Mouse (Mus musculus): ENCODE measurements around the gene Prkci. TPM values are rescaled to one million over a fixed set of nuclear protein-coding genes. Genes with fewer than 3 reads are reported as not detected.

The Prkci gene
- total and polyA plus RNA-seq, 2 experiments = 4.4 to 11.6 TPM

GRCm38 (mm10) chr3:30969104-30969581 is 26.4 kb upstream of the Prkci start, which contains the start of gene Phc3:
Gene Phc3, minus strand, starts transcription at chr3:30969415.
- peak; percentile 83 for DNase-seq (ENCODE audit: extremely low read depth, low read depth, low spot score)
- peaks cover 6% of the 10 kb centered on the region for H3K4me1 ChIP-seq (ENCODE audit: control insufficient read depth, insufficient read depth, low read length)
- peak within 1 kb of the TSS; percentile 99 for H3K4me3 ChIP-seq (ENCODE audit: insufficient read depth, low read depth, low read length)
- TF ChIP-seq POLR2A (IDR thresholded peaks at IDR 0.05; ENCODE audit: extremely low read depth, insufficient read depth, low read length) (peak; percentile 60; the same call in 1 of the 2 replicates), CTCF (IDR thresholded peaks at IDR 0.05; ENCODE audit: low read depth, low read length) (no peak)
- H3K9ac ChIP-seq (ENCODE audit: low read depth, low read length) = peak within 1 kb of the TSS; percentile 99
- H3K27me3 ChIP-seq (ENCODE audit: control insufficient read depth, insufficient read depth, low read length) = no peaks in the 10 kb centered on the region
- H3K79me2 ChIP-seq (ENCODE audit: control insufficient read depth, insufficient read depth, low read length) = peaks cover 21% of the 10 kb centered on the region; the same call in 1 of the 2 replicates
- H3K36me3 ChIP-seq (ENCODE audit: control insufficient read depth, insufficient read depth, low read length) = peaks cover 10% of the 10 kb centered on the region
- peak within 1 kb of the TSS; percentile 82 for H3K27ac ChIP-seq (replicated peaks; ENCODE audit: insufficient read depth, low read depth, low read length)
- under 1% methylated on average over 34 of the region's 34 CpGs for WGBS

- H3K9ac ChIP-seq (ENCODE audit: low read depth, low read length) = no peak overlapping the region
- H3K4me1 ChIP-seq (ENCODE audit: control insufficient read depth, insufficient read depth, low read length) = peaks cover 5% of the 10 kb centered on the region; the same call in 1 of the 2 replicates
- TF ChIP-seq POLR2A (IDR thresholded peaks at IDR 0.05; ENCODE audit: extremely low read depth, insufficient read depth, low read length) (no peak), CTCF (IDR thresholded peaks at IDR 0.05; ENCODE audit: low read depth, low read length) (peak; percentile 77)
- H3K4me3 ChIP-seq (ENCODE audit: insufficient read depth, low read depth, low read length) = no peak overlapping the region
- DNase-seq (ENCODE audit: extremely low read depth, low read depth, low spot score) = peak; percentile 44
- no peaks in the 10 kb centered on the region; the same call in 1 of the 2 replicates for H3K27me3 ChIP-seq (ENCODE audit: control insufficient read depth, insufficient read depth, low read length)
- H3K27ac ChIP-seq (replicated peaks; ENCODE audit: insufficient read depth, low read depth, low read length) = no peak overlapping the region
- WGBS = 47% methylated on average over 9 of the region's 9 CpGs
- H3K79me2 ChIP-seq (ENCODE audit: control insufficient read depth, insufficient read depth, low read length) = no peaks in the 10 kb centered on the region
- H3K36me3 ChIP-seq (ENCODE audit: control insufficient read depth, insufficient read depth, low read length) = no peaks in the 10 kb centered on the region
Measured at GRCm38 (mm10) chr3:30975102-30975754, 20.3 kb upstream of the Prkci start.

DNA sequence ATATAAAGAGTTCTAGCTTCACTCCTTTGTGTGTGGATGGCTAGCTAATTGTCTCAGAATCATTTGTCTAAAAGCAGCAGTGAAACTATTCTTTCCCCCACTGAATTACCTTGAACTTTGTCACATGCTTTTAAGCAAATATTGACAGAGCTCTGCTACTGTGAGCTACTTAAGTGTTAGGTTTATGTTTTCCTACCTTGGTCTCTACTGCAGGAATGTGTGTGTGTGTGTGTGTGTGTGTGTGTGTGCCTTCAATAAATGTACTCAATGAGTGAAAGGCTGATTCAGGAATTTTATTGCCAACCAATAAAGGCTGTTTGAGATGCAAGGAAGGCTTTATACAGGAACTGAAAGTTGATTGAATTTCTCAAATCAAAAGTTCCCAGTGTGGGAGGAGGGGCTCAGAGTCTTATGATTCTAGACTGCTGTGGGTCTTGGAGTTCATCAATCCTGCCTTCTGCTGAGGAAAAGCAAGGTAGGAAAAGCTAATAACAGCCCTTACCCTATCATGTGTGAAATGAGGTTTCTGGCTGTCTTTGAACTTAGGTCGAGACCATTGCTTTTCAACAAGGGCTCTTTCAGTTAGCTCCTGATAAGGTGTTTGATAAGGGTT is 18.4 kb upstream of the Prkci start:
- H3K4me1 ChIP-seq (ENCODE audit: control insufficient read depth, insufficient read depth, low read length) = peaks cover 5% of the 10 kb centered on the region; the same call in 1 of the 2 replicates
- 84% methylated on average over 1 of the region's 1 CpGs for WGBS
- no peak overlapping the region for H3K4me3 ChIP-seq (ENCODE audit: insufficient read depth, low read depth, low read length)
- no peak overlapping the region for H3K9ac ChIP-seq (ENCODE audit: low read depth, low read length)
- no peaks in the 10 kb centered on the region for H3K79me2 ChIP-seq (ENCODE audit: control insufficient read depth, insufficient read depth, low read length)
- H3K36me3 ChIP-seq (ENCODE audit: control insufficient read depth, insufficient read depth, low read length) = no peaks in the 10 kb centered on the region
- H3K27ac ChIP-seq (replicated peaks; ENCODE audit: insufficient read depth, low read depth, low read length) = no peak overlapping the region
- peak; percentile 49 for DNase-seq (ENCODE audit: extremely low read depth, low read depth, low spot score)
- H3K27me3 ChIP-seq (ENCODE audit: control insufficient read depth, insufficient read depth, low read length) = no peaks in the 10 kb centered on the region; the same call in 1 of the 2 replicates
- TF ChIP-seq CTCF (IDR thresholded peaks at IDR 0.05; ENCODE audit: low read depth, low read length) (no peak), POLR2A (IDR thresholded peaks at IDR 0.05; ENCODE audit: extremely low read depth, insufficient read depth, low read length) (no peak)

- WGBS = 57% methylated on average over 5 of the region's 5 CpGs
- DNase-seq (ENCODE audit: extremely low read depth, low read depth, low spot score) = no peak
- H3K79me2 ChIP-seq (ENCODE audit: control insufficient read depth, insufficient read depth, low read length) = no peaks in the 10 kb centered on the region
- no peaks in the 10 kb centered on the region; the same call in 1 of the 2 replicates for H3K27me3 ChIP-seq (ENCODE audit: control insufficient read depth, insufficient read depth, low read length)
- H3K4me3 ChIP-seq (ENCODE audit: insufficient read depth, low read depth, low read length) = no peak overlapping the region
- no peak overlapping the region for H3K27ac ChIP-seq (replicated peaks; ENCODE audit: insufficient read depth, low read depth, low read length)
- H3K9ac ChIP-seq (ENCODE audit: low read depth, low read length) = no peak overlapping the region
- no peak for TF ChIP-seq CTCF (IDR thresholded peaks at IDR 0.05; ENCODE audit: low read depth, low read length)
- TF ChIP-seq POLR2A (IDR thresholded peaks at IDR 0.05; ENCODE audit: extremely low read depth, insufficient read depth, low read length) = no peak
- peaks cover 3% of the 10 kb centered on the region; the same call in 1 of the 2 replicates for H3K4me1 ChIP-seq (ENCODE audit: control insufficient read depth, insufficient read depth, low read length)
- H3K36me3 ChIP-seq (ENCODE audit: control insufficient read depth, insufficient read depth, low read length) = no peaks in the 10 kb centered on the region
Measured at GRCm38 (mm10) chr3:30981616-30982380, 13.7 kb upstream of the Prkci start.

DNA sequence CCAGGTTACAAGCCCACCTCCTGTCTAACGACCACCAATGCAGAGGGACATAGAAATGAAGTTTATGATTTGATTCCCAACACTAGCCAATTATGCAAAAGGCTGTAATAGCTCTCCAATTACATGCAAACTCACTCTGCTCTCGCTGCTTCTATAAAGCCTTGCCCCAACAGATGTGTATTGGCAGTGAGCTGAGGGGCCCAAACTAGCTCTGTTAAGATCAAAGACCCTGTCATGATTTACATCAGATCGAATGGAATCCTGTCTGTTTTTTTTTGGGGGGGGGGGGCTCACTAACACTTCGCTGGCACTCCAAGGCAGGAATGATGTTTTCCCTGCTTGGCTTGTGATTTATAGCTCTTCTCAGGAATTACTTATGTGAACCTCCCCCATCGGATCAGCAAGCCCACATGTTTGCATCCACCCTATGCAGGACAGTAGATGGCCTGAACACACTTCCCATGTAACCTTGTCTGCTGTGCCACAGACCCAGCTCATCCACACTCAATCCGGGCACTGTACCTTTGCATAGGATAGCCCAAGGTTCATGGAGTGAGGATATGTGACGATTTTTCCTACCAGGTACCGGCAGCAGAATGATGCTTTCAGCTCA is 12.5 kb upstream of the Prkci start:
- Histone ChIP-seq H3K9ac (ENCODE audit: low read depth, low read length) (no peak overlapping the region), H3K27me3 (ENCODE audit: control insufficient read depth, insufficient read depth, low read length) (no peaks in the 10 kb centered on the region; the same call in 1 of the 2 replicates), H3K4me3 (ENCODE audit: insufficient read depth, low read depth, low read length) (no peak overlapping the region), H3K79me2 (ENCODE audit: control insufficient read depth, insufficient read depth, low read length) (no peaks in the 10 kb centered on the region), H3K4me1 (ENCODE audit: control insufficient read depth, insufficient read depth, low read length) (no peaks in the 10 kb centered on the region), H3K36me3 (ENCODE audit: control insufficient read depth, insufficient read depth, low read length) (no peaks in the 10 kb centered on the region), H3K27ac (replicated peaks; ENCODE audit: insufficient read depth, low read depth, low read length) (no peak overlapping the region)
- 84% methylated on average over 8 of the region's 8 CpGs for WGBS
- no peak for TF ChIP-seq CTCF (IDR thresholded peaks at IDR 0.05; ENCODE audit: low read depth, low read length)
- no peak for TF ChIP-seq POLR2A (IDR thresholded peaks at IDR 0.05; ENCODE audit: extremely low read depth, insufficient read depth, low read length)
- DNase-seq (ENCODE audit: extremely low read depth, low read depth, low spot score) = no peak

Measured in liver, adult 2 months (tissue).